Mouse (Mus musculus): Measurements from ENCODE around the gene Sh3gl3. TPM values are rescaled to one million over a fixed set of nuclear protein-coding genes. Genes with fewer than 3 reads are reported as not detected.
"Not testable (repeated sequence)": the region's sequence is repeated elsewhere in the genome, so short reads cannot be mapped to it uniquely, and the experiment has no call there.

Gene Sh3gl3
- polyA plus RNA-seq, 1 experiment from 2014 or later: 49.9 TPM

GRCm38 (mm10) chr7:82269948-82270347 lies 96.3 kb downstream of the Sh3gl3 start:
- Histone ChIP-seq H3K27me3 (replicated peaks; ENCODE audit: control insufficient read depth, insufficient read depth, low read length) (no peaks in the 10 kb centered on the region), H3K4me3 (ENCODE audit: low read depth, low read length) (no peak overlapping the region), H3K4me2 (ENCODE audit: low read length) (no peak overlapping the region), H3K27ac (ENCODE audit: low read depth, low read length) (no peak overlapping the region), H3K36me3 (ENCODE audit: control insufficient read depth, insufficient read depth, low read length) (no peaks in the 10 kb centered on the region), H3K9ac (ENCODE audit: low read length) (no peak overlapping the region), H3K4me1 (ENCODE audit: control insufficient read depth, insufficient read depth, low read length) (no peaks in the 10 kb centered on the region), H3K9me3 (replicated peaks; ENCODE audit: control insufficient read depth, low read length) (no peaks in the 10 kb centered on the region)
- WGBS: 6% methylated on average over 1 of the region's 1 CpGs
- ATAC-seq (no peak), DNase-seq (ENCODE audit: low spot score) (no peak)

DNA sequence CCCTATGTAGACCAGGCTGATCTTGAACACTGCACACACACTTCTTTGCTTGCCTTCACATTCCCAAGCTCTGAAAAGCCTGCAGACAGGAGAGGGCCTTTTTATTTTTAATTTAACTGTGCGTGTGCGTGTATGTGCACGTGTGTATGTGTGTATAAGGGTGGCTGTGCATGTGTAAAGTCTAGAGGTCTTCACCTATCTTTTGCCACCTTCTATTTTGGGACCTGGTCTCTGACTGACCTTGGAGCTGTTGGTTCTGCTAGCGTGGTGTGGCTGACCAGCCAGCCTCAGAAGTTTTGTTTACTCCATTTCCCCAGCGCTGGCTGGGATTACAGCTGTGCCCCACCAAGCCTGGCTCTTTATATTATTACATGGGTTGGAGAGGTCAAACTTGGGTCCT lies 98.1 kb downstream of the Sh3gl3 start:
- Histone ChIP-seq H3K4me1 (ENCODE audit: control insufficient read depth, insufficient read depth, low read length) (no peaks in the 10 kb centered on the region), H3K4me3 (ENCODE audit: low read depth, low read length) (no peak overlapping the region), H3K27ac (ENCODE audit: low read depth, low read length) (no peak overlapping the region), H3K36me3 (ENCODE audit: control insufficient read depth, insufficient read depth, low read length) (no peaks in the 10 kb centered on the region), H3K9me3 (replicated peaks; ENCODE audit: control insufficient read depth, low read length) (no peaks in the 10 kb centered on the region), H3K9ac (ENCODE audit: low read length) (peak overlapping the region; percentile 17; the same call in 1 of the 2 replicates), H3K27me3 (replicated peaks; ENCODE audit: control insufficient read depth, insufficient read depth, low read length) (no peaks in the 10 kb centered on the region), H3K4me2 (ENCODE audit: low read length) (no peak overlapping the region)
- no peak for ATAC-seq
- no peak for DNase-seq (ENCODE audit: low spot score)
- WGBS: 87% methylated on average over 5 of the region's 5 CpGs

- not testable (repeated sequence) for H3K27me3 ChIP-seq (replicated peaks; ENCODE audit: control insufficient read depth, insufficient read depth, low read length); H3K9ac ChIP-seq (ENCODE audit: low read length); H3K4me1 ChIP-seq (ENCODE audit: control insufficient read depth, insufficient read depth, low read length); H3K9me3 ChIP-seq (replicated peaks; ENCODE audit: control insufficient read depth, low read length); H3K4me2 ChIP-seq (ENCODE audit: low read length); H3K27ac ChIP-seq (ENCODE audit: low read depth, low read length); ATAC-seq; H3K36me3 ChIP-seq (ENCODE audit: control insufficient read depth, insufficient read depth, low read length); H3K4me3 ChIP-seq (ENCODE audit: low read depth, low read length)
- 30% methylated on average over 5 of the region's 5 CpGs for WGBS
- DNase-seq (ENCODE audit: low spot score): peak; percentile 72
Observed at GRCm38 (mm10) chr7:82272875-82273274, 99.2 kb downstream of the Sh3gl3 start.

DNA sequence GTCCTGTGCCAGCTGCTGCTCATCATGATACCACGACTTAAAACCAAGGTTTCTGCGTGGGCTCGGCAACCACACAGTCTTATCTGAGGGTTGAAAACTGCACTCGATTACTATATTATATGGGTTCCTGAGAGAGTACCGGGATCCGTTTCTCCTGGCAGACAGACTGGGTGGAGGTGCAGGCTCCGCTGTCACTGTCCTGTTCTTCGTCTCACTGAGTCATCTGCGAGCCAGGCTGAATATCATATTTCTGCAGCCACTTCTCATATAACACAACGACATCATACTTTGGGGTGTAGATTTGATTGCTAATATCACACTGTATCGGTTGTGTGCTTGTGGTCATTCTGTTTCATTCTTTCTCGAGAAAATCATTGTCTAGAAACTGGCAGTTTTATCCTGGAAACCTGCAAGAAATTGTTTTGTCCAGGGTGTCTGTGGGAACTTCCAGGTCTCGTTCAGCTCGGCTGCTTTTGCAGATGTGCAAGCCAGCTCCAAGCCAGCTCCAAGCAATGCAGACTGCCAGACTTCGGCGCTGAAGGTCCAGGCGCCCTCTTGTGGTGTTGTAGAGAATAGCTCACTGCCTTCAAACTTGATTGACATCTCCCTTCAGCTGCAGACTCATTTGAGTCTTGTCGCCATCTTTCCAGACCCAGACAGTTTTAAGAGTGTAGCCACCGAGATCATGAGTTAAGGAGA lies 100.5 kb downstream of the Sh3gl3 start:
- Histone ChIP-seq H3K27me3 (replicated peaks; ENCODE audit: control insufficient read depth, insufficient read depth, low read length) (no peaks in the 10 kb centered on the region), H3K4me3 (ENCODE audit: low read depth, low read length) (no peak overlapping the region), H3K36me3 (ENCODE audit: control insufficient read depth, insufficient read depth, low read length) (no peaks in the 10 kb centered on the region), H3K9ac (ENCODE audit: low read length) (no peak overlapping the region), H3K4me1 (ENCODE audit: control insufficient read depth, insufficient read depth, low read length) (no peaks in the 10 kb centered on the region), H3K9me3 (replicated peaks; ENCODE audit: control insufficient read depth, low read length) (no peaks in the 10 kb centered on the region), H3K4me2 (ENCODE audit: low read length) (no peak overlapping the region), H3K27ac (ENCODE audit: low read depth, low read length) (no peak overlapping the region)
- 57% methylated on average over 19 of the region's 19 CpGs for WGBS
- ATAC-seq (peak; percentile 52; the same call in 1 of the 2 replicates), DNase-seq (ENCODE audit: low spot score) (peak; percentile 81)

GRCm38 (mm10) chr7:82274975-82275374 lies 101.3 kb downstream of the Sh3gl3 start:
- DNase-seq (ENCODE audit: low spot score): no peak
- Histone ChIP-seq H3K4me1 (ENCODE audit: control insufficient read depth, insufficient read depth, low read length) (no peaks in the 10 kb centered on the region), H3K27ac (ENCODE audit: low read depth, low read length) (no peak overlapping the region), H3K9ac (ENCODE audit: low read length) (no peak overlapping the region), H3K36me3 (ENCODE audit: control insufficient read depth, insufficient read depth, low read length) (no peaks in the 10 kb centered on the region), H3K4me3 (ENCODE audit: low read depth, low read length) (no peak overlapping the region), H3K9me3 (replicated peaks; ENCODE audit: control insufficient read depth, low read length) (no peaks in the 10 kb centered on the region), H3K4me2 (ENCODE audit: low read length) (no peak overlapping the region), H3K27me3 (replicated peaks; ENCODE audit: control insufficient read depth, insufficient read depth, low read length) (no peaks in the 10 kb centered on the region)
- no peak for ATAC-seq
- 95% methylated on average over 5 of the region's 5 CpGs for WGBS

DNA sequence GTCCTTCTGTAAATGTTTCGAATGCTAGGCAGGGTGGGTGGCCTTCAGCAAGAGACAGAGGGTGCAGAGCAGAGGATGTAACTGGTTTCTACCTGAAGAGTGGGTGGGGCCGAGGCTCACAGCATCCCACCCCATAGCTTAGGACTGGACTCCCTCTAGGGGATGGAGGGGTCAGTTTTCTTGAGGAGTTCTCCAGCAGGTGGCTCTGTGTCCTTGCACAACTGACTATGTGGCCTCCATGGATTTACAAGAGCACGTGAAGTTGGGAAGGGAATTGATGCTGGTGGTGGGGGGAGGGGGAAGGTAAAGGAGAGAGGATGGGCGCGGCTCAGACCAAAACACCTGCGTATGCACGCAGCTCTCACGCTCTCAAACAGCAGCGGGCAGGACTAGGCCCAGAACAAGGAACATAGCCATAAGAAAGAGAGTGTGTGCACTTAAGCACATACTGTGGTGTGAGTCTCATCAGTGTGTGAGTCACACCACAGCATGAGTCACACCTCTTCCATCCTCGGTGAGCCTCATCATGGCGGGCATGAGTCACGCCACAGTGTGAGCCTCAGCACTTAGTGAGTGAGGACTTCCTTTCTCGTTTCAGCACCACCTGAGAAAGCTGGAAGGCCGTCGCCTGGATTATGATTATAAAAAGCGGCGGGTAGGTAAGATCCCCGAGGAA lies 102.0 kb downstream of the Sh3gl3 start:
- no peak overlapping the region for H3K4me2 ChIP-seq (ENCODE audit: low read length)
- H3K9me3 ChIP-seq (replicated peaks; ENCODE audit: control insufficient read depth, low read length): no peaks in the 10 kb centered on the region
- 75% methylated on average over 18 of the region's 18 CpGs for WGBS
- no peak for DNase-seq (ENCODE audit: low spot score)
- H3K27me3 ChIP-seq (replicated peaks; ENCODE audit: control insufficient read depth, insufficient read depth, low read length): no peaks in the 10 kb centered on the region
- H3K36me3 ChIP-seq (ENCODE audit: control insufficient read depth, insufficient read depth, low read length): no peaks in the 10 kb centered on the region
- no peaks in the 10 kb centered on the region for H3K4me1 ChIP-seq (ENCODE audit: control insufficient read depth, insufficient read depth, low read length)
- no peak for ATAC-seq
- H3K9ac ChIP-seq (ENCODE audit: low read length): no peak overlapping the region
- no peak overlapping the region for H3K27ac ChIP-seq (ENCODE audit: low read depth, low read length)
- no peak overlapping the region for H3K4me3 ChIP-seq (ENCODE audit: low read depth, low read length)

DNA sequence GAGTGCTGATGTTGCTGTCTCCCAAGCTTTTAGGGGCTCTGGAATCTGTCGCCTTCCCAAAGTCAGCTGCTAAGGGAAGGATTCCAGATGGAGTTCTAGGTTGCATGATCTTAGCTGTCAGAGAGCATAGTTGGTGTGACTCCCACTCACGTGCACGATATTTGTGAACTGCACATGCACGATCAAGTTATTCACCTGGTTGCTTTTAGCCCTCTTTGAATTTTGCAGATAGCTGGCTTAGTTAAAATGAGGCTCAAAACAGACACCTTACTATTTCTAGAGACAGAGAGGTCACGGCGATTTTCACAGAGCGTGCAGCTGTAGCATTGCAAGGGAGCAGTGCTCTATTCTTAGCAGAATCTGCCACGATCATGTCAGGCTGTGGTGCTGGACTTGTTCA lies 108.4 kb downstream of the Sh3gl3 start:
- Histone ChIP-seq H3K9ac (ENCODE audit: low read length) (no peak overlapping the region), H3K36me3 (ENCODE audit: control insufficient read depth, insufficient read depth, low read length) (no peaks in the 10 kb centered on the region), H3K4me1 (ENCODE audit: control insufficient read depth, insufficient read depth, low read length) (no peaks in the 10 kb centered on the region), H3K27me3 (replicated peaks; ENCODE audit: control insufficient read depth, insufficient read depth, low read length) (no peaks in the 10 kb centered on the region), H3K4me2 (ENCODE audit: low read length) (no peak overlapping the region), H3K9me3 (replicated peaks; ENCODE audit: control insufficient read depth, low read length) (no peaks in the 10 kb centered on the region), H3K27ac (ENCODE audit: low read depth, low read length) (no peak overlapping the region), H3K4me3 (ENCODE audit: low read depth, low read length) (no peak overlapping the region)
- ATAC-seq: no peak
- 93% methylated on average over 8 of the region's 8 CpGs for WGBS
- DNase-seq (ENCODE audit: low spot score): no peak

DNA sequence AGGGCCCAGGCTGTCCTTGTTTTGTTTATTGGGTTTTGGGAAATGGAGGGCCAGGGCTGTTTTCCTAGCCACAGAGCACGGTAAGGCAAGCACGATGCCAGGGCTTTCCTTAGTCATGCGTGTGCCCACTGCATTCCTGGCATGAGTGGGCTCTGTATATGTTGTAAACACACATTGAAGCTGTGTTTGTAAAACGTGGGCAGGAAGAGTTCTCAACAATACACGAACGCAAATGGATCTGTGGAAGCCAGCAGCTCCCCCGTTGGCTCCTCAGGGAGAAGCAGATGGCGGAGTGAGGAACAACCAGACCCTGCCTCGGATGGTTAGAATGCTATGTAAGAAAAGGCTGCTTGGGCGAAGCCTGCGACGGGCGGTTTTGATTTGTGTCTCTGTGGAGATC lies 108.8 kb downstream of the Sh3gl3 start:
- no peaks in the 10 kb centered on the region for H3K9me3 ChIP-seq (replicated peaks; ENCODE audit: control insufficient read depth, low read length)
- no peaks in the 10 kb centered on the region for H3K4me1 ChIP-seq (ENCODE audit: control insufficient read depth, insufficient read depth, low read length)
- DNase-seq (ENCODE audit: low spot score) (no peak), ATAC-seq (no peak)
- H3K27me3 ChIP-seq (replicated peaks; ENCODE audit: control insufficient read depth, insufficient read depth, low read length): no peaks in the 10 kb centered on the region
- no peak overlapping the region for H3K4me3 ChIP-seq (ENCODE audit: low read depth, low read length)
- no peak overlapping the region for H3K27ac ChIP-seq (ENCODE audit: low read depth, low read length)
- no peak overlapping the region for H3K4me2 ChIP-seq (ENCODE audit: low read length)
- no peaks in the 10 kb centered on the region for H3K36me3 ChIP-seq (ENCODE audit: control insufficient read depth, insufficient read depth, low read length)
- WGBS: 81% methylated on average over 13 of the region's 13 CpGs
- no peak overlapping the region for H3K9ac ChIP-seq (ENCODE audit: low read length)

DNA sequence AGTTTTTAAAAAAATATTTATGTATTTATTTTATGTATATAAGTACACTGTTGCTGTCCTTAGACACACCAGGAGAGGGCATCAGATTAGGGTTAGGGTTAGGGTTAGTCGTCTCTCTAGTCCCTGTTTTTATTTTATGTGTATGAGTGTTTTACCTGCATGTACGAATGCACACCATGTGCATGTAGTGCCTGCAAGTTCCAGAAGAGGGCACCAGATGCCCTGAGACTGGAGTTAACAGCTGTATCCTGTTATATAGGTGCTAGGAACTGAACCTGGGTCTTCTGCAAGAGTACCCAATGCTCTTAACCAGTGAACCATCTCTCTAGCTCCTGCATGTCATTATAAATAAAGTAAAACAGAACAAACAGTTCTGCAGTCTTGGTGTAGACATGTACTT lies 113.6 kb downstream of the Sh3gl3 start:
- no peak overlapping the region for H3K4me3 ChIP-seq (ENCODE audit: low read depth, low read length)
- no peak overlapping the region for H3K27ac ChIP-seq (ENCODE audit: low read depth, low read length)
- ATAC-seq: no peak
- no peaks in the 10 kb centered on the region for H3K27me3 ChIP-seq (replicated peaks; ENCODE audit: control insufficient read depth, insufficient read depth, low read length)
- 91% methylated on average over 2 of the region's 2 CpGs for WGBS
- no peak for DNase-seq (ENCODE audit: low spot score)
- H3K4me1 ChIP-seq (ENCODE audit: control insufficient read depth, insufficient read depth, low read length): no peaks in the 10 kb centered on the region
- H3K4me2 ChIP-seq (ENCODE audit: low read length): no peak overlapping the region
- H3K9me3 ChIP-seq (replicated peaks; ENCODE audit: control insufficient read depth, low read length): no peaks in the 10 kb centered on the region
- no peak overlapping the region for H3K9ac ChIP-seq (ENCODE audit: low read length)
- H3K36me3 ChIP-seq (ENCODE audit: control insufficient read depth, insufficient read depth, low read length): no peaks in the 10 kb centered on the region
